Mouse (Mus musculus): ENCODE data around the gene Mitf.

Mitf gene

DNA sequence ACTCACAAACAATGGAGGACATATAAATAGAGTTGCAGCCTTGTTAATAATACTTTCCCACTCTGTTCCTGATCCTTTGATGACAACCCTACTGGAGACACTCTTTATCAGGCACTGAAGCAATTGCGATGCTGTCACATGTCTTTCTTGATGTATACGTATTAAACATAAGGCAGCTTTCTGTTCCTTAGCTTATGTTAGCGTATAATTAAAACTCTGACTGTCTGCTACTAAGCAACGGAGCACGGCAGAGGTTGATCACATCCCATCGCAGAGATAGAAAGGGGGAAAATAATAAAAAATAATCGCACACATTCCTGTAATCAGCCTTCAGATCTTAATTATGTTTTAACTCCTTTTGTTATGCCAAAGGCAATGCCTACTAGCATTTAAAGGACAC, 234.9 kb downstream of the Mitf start:
- DNase-seq (ENCODE audit: low read depth, low spot score): no peak

GRCm38 (mm10) chr6:98046295-98047108, 239.7 kb downstream of the Mitf start:
- no peak for DNase-seq (ENCODE audit: low read depth, low spot score)

GRCm38 (mm10) chr6:98047741-98048140, 240.9 kb downstream of the Mitf start:
- no peak for DNase-seq (ENCODE audit: low read depth, low spot score)

GRCm38 (mm10) chr6:98048671-98049438, 242.0 kb downstream of the Mitf start:
- no peak for DNase-seq (ENCODE audit: low read depth, low spot score)

GRCm38 (mm10) chr6:98049551-98049950, 242.7 kb downstream of the Mitf start:
- no peak for DNase-seq (ENCODE audit: low read depth, low spot score)

DNA sequence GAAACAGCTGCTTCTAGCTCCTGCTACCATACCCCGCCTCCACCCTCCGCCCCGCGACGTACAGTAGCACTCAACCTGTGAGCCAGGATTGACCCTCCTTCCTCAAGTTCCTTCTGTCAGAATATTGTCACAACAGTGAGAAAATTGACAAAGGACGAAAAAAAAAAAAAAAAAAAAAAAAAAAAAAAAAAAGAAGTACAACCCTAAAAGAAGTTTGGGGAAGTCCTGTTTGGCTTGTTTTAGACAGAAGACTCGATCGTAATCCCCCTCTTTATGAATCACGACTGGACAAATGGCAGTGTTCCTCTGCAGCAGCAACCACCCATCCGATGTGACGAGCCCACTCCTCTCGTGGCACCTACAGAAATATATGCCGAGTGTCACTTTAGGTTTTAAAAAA, 255.0 kb downstream of the Mitf start:
- DNase-seq (ENCODE audit: low read depth, low spot score): no peak

- DNase-seq (ENCODE audit: low read depth, low spot score): no peak
Measured at GRCm38 (mm10) chr6:98064926-98065325, 258.1 kb downstream of the Mitf start.

- no peak for DNase-seq (ENCODE audit: low read depth, low spot score)
Measured at GRCm38 (mm10) chr6:98066420-98066819, 259.6 kb downstream of the Mitf start.
